Mouse (Mus musculus) cortical plate, adult 2 months (tissue): ENCODE measurements around the gene Zfp617. TPM values are rescaled to one million over a fixed set of nuclear protein-coding genes. Genes with fewer than 3 reads are reported as not detected.
"Not testable (repeated sequence)": the region's sequence is repeated elsewhere in the genome, so short reads cannot be mapped to it uniquely, and the experiment has no call there.

Experiments
- H3K27ac ChIP-seq: fragments of 200-500 bp; 2 replicates; pipeline ENCODE4 v1.5.1; 2012; ENCODE audit warnings: low read length, control low read depth, inconsistent platforms; ENCODE audit not compliant: insufficient read depth
- H3K4me1 ChIP-seq: fragments of 200-500 bp; 2 replicates; pipeline ENCODE4 v1.6.1; 2011; ENCODE audit warnings: low read length; ENCODE audit not compliant: control insufficient read depth, insufficient read depth
- H3K4me3 ChIP-seq: fragments of 200-500 bp; 2 replicates; pipeline ENCODE4 v1.5.1; 2011; ENCODE audit warnings: mild to moderate bottlenecking, low read length, control low read depth; ENCODE audit not compliant: insufficient read depth
- CTCF ChIP-seq: fragments of 200-500 bp; IDR thresholded peaks from 2 replicates; pipeline ENCODE4 v1.5.1; 2011; ENCODE audit warnings: mild to moderate bottlenecking, control low read depth, low read length; ENCODE audit not compliant: insufficient read depth; ENCODE audit errors: extremely low read depth
- POLR2A ChIP-seq: fragments of 200-500 bp; IDR thresholded peaks from 2 replicates; pipeline ENCODE4 v1.6.1; 2011; ENCODE audit warnings: mild to moderate bottlenecking, low read length, control low read depth; ENCODE audit not compliant: insufficient read depth; ENCODE audit errors: extremely low read depth
- polyA plus RNA-seq: library from polyadenylated mRNA; depleted of rRNA; stranded (reverse); fragments of >200 nt; gene quantifications from 2 replicates; pipeline ENCODE4 v1.2.3, GENCODE M21; 2012

Gene Zfp617
- polyA plus RNA-seq, 1 experiment: 20.0 TPM

DNA sequence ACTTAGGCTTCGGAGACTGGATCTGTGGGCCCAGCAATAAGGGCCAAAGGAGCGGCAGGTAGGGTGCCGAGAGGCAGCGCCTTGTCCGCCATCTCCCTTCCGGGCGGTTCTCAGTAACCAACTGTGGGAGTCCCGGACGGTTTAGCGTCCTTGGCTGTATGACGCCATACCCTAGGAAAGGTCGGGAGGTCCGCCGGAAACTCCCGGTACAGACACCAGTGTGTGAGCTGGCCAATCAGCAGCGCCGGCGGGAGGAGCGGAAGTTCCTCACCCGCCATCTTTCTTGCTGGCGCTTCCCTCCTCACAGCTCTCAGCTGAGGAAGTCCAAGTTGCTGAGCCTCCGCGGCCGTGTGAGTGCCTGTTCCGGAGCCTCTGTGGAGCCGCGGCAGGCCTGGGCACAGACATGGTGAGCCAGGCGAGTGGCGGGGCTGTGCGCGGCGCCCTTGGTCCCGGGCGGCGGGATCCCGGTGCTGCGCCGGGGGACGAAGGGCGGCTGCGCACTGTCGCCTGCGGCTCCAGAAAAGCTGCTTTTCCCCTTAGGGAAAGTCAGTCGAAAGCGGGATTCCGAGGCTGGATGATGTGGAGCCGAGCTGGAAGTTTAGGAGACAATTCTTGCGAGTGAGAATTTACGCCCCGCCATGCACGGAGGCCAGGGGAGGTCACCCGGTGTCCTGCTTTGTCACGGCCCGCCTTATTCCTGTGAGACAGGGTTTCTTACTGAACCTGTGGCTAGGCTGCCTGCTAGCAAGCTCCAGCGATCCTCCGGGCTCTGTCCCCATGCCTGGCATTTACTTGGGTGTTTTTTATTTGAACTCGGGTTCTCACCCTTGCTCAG lies 14.3 kb downstream of the Zfp617 start:
- H3K4me3 ChIP-seq: peak overlapping the region; percentile 94
- H3K4me1 ChIP-seq: no peaks in the 10 kb centered on the region
- H3K27ac ChIP-seq: peak overlapping the region; percentile 96
- no peak for TF ChIP-seq CTCF
- TF ChIP-seq POLR2A: peak; percentile 69

DNA sequence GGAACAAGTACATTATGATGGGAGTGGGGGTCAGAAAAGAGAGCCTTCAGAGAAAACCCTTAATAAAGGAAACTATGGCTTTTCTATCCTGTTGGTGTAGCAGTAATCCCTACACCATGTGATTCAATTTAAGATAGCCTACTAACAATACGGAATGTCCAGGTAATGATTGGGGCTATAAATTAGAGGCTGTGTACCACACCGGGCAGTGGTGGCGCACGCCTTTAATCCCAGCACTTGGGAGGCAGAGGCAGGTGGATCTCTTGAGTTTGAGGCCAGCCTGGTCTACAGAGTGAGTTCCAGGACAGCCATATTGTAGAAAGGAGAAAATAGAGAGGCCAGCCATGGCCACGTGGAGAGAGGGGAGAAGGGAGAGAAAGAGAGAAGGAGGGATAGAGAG lies 17.4 kb downstream of the Zfp617 start:
- TF ChIP-seq CTCF: no peak
- TF ChIP-seq POLR2A: no peak
- H3K27ac ChIP-seq: no peak overlapping the region

DNA sequence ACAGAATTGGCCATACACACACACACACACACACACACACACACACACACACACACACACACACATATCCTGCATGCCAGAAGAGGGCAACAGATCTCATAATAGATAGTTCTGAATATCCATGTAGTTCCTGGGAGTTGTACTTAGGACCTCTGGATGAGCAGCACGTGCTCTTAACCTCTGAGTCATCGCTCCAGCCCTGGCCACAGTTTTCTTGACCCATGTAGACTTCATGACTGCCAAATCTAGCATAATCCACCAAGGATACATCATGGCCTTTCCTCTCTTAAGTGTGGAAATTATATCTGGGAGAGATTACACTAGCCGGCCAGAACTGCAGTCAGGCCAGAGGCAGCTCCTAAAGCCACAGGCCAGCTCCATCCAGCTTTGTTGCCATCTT lies 18.1 kb downstream of the Zfp617 start:
- Histone ChIP-seq H3K4me3 (no peak overlapping the region), H3K27ac (no peak overlapping the region), H3K4me1 (no peaks in the 10 kb centered on the region)
- TF ChIP-seq CTCF: no peak
- TF ChIP-seq POLR2A: no peak

More for the DNA sequence above, 17.4 kb downstream of the Zfp617 start:
- Histone ChIP-seq H3K4me1 (no peaks in the 10 kb centered on the region), H3K4me3 (no peak overlapping the region)

DNA sequence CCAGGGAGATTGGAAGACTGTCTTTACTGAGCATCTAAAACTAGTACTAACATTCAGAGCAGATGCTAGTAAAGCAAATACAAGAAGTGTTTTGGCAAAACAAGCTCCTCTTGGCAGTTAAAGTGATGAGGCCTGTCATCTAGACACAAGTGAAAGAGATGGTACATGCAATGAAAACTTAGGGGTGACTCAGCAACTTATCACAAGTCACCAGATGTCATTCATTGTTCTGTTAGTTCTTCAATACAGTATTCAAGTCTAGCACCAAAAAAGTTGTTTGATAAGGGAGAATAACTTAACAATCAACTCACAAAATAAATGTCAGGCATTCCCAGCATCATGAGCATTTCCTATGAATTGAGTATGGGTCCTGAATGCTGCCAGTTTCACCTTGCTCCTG lies 19.3 kb downstream of the Zfp617 start:
- TF ChIP-seq CTCF (no peak), POLR2A (no peak)
- Histone ChIP-seq H3K4me1 (no peaks in the 10 kb centered on the region), H3K4me3 (no peak overlapping the region), H3K27ac (no peak overlapping the region)

DNA sequence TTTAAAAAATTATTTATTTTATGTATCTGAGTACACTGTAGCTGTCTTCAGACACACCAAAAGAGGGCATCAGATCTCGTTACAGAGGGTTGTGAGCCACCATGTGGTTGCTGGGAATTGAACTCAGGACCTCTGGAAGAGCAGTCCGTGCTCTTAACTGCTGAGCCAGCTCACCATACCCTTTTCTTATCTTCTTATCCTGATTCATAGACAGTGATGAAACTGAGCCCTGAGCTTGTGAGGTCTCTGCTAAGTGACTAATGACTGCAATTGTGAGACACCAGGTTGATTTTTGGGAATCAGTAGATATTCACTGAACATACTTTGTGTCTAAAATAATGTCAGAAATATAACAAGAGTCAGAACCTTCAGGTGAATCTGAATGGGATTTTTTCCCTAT lies 29.6 kb downstream of the Zfp617 start:
- H3K4me1 ChIP-seq, H3K4me3 ChIP-seq, H3K27ac ChIP-seq: not testable (repeated sequence)

DNA sequence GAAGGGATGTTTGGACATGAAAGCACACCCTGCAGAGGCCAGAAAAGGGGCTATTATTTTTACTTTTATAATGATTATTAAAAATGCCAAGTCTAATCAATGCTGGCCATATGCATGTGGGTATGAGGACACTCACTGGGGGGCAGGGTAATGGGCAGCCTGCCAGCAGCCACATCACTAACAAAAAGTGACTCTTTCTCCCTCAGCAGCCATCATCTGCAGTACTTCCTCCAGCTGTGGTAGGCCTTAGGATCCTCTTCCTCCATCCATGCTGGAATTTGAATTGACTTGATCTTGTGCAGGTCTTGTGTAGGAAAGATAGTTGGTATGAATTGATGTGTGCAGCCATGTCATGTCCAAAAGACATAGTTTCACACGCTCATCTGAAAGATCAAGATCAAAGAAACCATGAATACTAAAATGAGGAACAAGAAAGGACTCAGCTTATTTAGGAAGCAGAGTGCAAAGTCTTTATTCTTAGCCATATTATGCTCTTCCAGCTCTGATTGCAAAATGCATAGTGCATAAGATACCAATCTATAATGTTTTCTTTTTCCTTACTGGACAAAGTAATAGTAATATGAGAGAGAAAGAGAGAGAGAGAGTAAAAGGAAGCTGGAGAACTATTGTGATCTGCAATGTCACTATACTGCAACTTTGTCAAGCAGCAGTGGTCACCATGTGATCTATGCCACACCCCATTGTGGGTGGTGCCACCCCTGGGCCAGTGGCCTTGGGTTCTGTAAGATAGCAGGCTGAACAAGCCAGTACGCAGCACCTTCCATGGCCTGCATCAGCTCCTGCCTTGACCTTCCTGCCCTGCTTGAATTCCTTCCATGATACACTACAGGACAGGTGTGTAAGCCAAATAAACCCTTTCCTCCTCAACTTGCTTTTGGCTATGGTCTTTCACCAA lies 32.1 kb downstream of the Zfp617 start:
- no peak overlapping the region for H3K4me3 ChIP-seq
- H3K27ac ChIP-seq: no peak overlapping the region
- H3K4me1 ChIP-seq: no peaks in the 10 kb centered on the region
- TF ChIP-seq POLR2A: no peak
- no peak for TF ChIP-seq CTCF

DNA sequence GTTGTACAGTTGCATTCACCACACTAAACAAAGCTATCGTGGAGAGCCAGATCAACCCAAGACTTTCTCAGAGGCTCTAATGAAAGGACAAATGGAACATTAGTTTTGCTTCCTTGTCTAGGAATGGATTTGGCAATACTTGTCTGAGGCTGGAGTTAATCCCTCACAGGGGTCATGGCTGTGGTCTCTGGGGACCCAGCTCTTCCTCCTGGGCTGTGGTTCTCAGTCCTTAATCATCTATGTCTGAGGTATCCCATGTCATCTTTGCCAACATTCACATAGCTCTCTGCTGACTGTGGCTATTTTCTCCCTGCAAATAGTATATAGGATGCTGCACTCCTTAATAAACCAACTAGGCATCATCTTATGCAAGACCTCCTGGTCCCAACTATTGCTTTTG lies 33.3 kb downstream of the Zfp617 start:
- Histone ChIP-seq H3K4me1 (no peaks in the 10 kb centered on the region), H3K27ac (no peak overlapping the region), H3K4me3 (no peak overlapping the region)
- TF ChIP-seq CTCF (no peak), POLR2A (no peak)

DNA sequence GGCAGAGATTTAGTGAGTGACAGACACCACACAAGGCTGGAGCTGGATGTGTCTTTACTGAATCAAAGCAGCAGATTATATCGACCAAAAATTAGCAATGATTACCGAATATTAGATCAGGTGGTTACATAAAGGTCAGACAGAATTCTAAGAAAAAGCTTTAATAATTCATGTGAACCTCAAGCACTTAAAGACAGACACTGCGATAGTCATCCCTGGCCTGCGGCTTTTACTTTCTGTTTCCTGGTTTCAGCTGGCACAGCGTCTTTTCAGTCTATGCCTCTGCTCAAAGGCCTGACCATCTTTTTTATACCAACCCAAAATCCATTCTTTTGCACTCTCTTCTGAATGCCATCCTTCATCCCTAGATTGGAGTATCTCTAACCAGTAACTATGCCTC lies 40.2 kb downstream of the Zfp617 start:
- Histone ChIP-seq H3K4me1 (no peaks in the 10 kb centered on the region), H3K27ac (no peak overlapping the region), H3K4me3 (no peak overlapping the region)
- TF ChIP-seq CTCF (no peak), POLR2A (no peak)

DNA sequence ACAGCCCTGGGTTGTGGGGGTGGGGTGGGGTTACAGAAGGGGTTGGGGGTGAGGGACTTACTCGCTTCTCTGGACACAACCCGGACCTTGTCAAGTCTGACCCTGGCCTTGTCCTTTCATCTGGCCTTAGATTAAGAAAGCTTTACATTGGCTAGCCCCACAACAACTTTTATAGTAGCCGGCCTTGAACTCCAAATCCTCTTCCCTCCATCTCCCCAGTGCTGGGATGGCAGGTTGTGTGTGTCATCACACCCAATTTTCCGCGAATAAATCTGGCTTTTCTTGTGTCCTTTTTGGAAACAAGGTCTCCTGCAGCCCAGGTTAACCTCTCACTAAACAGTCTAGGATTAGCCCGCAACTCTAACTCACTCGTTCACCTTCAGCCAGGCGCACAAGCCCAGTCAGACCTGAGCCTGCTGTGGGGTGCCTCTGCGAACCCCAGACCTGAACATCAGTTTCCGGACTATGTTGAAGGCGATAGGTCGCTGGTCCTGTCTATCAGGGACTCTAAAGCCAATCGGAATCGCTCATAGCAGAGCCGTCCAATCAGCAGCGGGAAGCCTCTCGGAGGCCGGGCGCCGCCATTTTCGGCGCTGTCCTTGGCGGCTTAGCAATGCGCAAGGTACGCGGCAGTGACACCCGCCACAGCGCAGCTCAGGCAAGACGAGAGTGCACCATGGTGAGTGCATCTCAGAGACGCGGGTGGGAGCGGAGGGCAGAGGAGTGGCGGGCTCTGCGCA lies 42.2 kb downstream of the Zfp617 start, which contains the start of gene Zfp961:
TSS of gene Zfp961 (plus strand) at position 557 of the 740 bp plus-strand sequence.
- Histone ChIP-seq H3K4me3 (peak within 1 kb of the TSS; percentile 63), H3K27ac (peak within 1 kb of the TSS; percentile 33; the same call in 1 of the 2 replicates), H3K4me1 (no peaks in the 10 kb centered on the region)
- TF ChIP-seq POLR2A (peak; percentile 78), CTCF (no peak)
